Comparison of ENCODE assay signal across 29 mouse cellular contexts in the genomic region with DNA sequence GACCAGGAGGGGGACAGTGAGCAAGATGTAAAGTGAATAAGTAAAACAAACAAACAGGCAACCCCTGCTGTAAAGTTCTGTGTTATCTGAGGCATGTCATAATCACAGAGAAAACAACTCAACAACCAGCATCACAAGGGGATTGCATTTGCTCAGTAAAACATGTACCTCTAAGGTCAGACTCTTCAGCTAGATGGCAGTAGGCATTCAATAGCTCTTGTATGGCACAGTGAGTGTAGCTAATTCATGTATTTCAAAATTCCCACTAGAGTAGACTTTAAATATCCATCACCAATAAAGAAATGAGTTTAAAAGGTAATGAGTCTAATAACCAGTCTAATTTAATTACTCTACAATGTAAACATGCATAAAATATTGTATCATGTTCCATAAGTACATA.
DNase-seq lines count a peak whose midpoint lies in the region; ATAC-seq and TF ChIP-seq lines count a peak whose summit lies in the region.
"Had no signal": no experiment of that assay in that cellular context is flagged by ENCODE, and none has a peak within 500 bp of the region (broad histone marks: within the 10 kb centered on the region; RNA-seq: fewer than 3 reads in every experiment).

No protein-coding gene starts in this region.

- TF ChIP-seq CTCF in heart, adult 2 months (IDR thresholded peaks at IDR 0.05) = peak; percentile 35
- TF ChIP-seq CTCF in lung, embryonic 14.5 days (IDR thresholded peaks at IDR 0.05; ENCODE audit: low read depth) = 0 out of 2 replicates have a peak, but pooled peaks have one; percentile 20
- TF ChIP-seq CTCF in CH12.LX (conservative IDR thresholded peaks at IDR 0.05 in 1 of 2, IDR thresholded peaks at IDR 0.05 in 1 of 2; ENCODE audit: low read depth in 2 of 2, low read length in 2 of 2) = no peak
- TF ChIP-seq CTCF in stomach, postnatal 0 days (IDR thresholded peaks at IDR 0.05; ENCODE audit: low read depth) = peak; percentile 51

- H3K4me2 ChIP-seq in lung, embryonic 14.5 days = no peak overlapping the region
- no peak overlapping the region for H3K4me2 ChIP-seq in CH12.LX (ENCODE audit: insufficient read depth, low read depth, poor library complexity, severe bottlenecking)
- no peak overlapping the region for H3K4me2 ChIP-seq in stomach, postnatal 0 days (replicated peaks; ENCODE audit: low read depth)
- H3K4me2 ChIP-seq: embryonic facial prominence, embryonic 12.5 days; heart, embryonic 11.5 days; hindbrain, embryonic 14.5 days; kidney, embryonic 15.5 days; liver, embryonic 12.5 days; midbrain, embryonic 11.5 days; neural tube, embryonic 15.5 days had no signal

- H3K79me2 ChIP-seq in heart, adult 2 months (replicated peaks; ENCODE audit: control insufficient read depth, insufficient read depth, low read length) = no peaks in the 10 kb centered on the region
- H3K79me2 ChIP-seq in CH12.LX (replicated peaks; ENCODE audit: control insufficient read depth, extremely low read depth, insufficient read depth, poor library complexity, severe bottlenecking) = no peaks in the 10 kb centered on the region

- dilution Hi-C loops in CH12.LX (cut with MboI; ENCODE audit: extremely low pct_ligation_motif_present, extremely low pct_unique_long_range_greater_than_20kb, low sequenced_read_pairs) = no loop called here

- no peak overlapping the region for H3K9ac ChIP-seq in heart, adult 2 months (ENCODE audit: low read depth, low read length)
- no peak overlapping the region for H3K9ac ChIP-seq in lung, embryonic 14.5 days
- no peak overlapping the region for H3K9ac ChIP-seq in CH12.LX (ENCODE audit: insufficient read depth, low read depth)
- no peak overlapping the region for H3K9ac ChIP-seq in stomach, postnatal 0 days (ENCODE audit: low read length)
- H3K9ac ChIP-seq: embryonic facial prominence, embryonic 12.5 days; hindbrain, embryonic 14.5 days; kidney, embryonic 15.5 days; liver, embryonic 12.5 days; liver, postnatal 0 days; neural tube, embryonic 15.5 days had no signal

- H3K4me3 ChIP-seq in heart, adult 2 months = no peak overlapping the region
- no peak overlapping the region for H3K4me3 ChIP-seq in lung, embryonic 14.5 days (ENCODE audit: low read depth, low read length)
- H3K4me3 ChIP-seq in CH12.LX (replicated peaks in 1 of 3; ENCODE audit: low read depth in 2 of 3, low read length in 2 of 3, poor library complexity in 1 of 3) = no peak overlapping the region
- no peak overlapping the region for H3K4me3 ChIP-seq in stomach, postnatal 0 days (ENCODE audit: low read depth, low read length)
- H3K4me3 ChIP-seq: embryonic facial prominence, embryonic 12.5 days; forebrain, embryonic 10.5 days; kidney, embryonic 15.5 days; liver, embryonic 12.5 days; neural tube, embryonic 15.5 days had no signal

- in situ Hi-C loops in CH12.LX (cut with MboI; ENCODE audit: low pct_ligation_motif_present, low pct_unique_long_range_greater_than_20kb, low sequenced_read_pairs) = no loop called here

- H3K4me1 ChIP-seq in heart, adult 2 months (ENCODE audit: control insufficient read depth, insufficient read depth, low read length) = no peaks in the 10 kb centered on the region
- no peaks in the 10 kb centered on the region for H3K4me1 ChIP-seq in lung, embryonic 14.5 days (ENCODE audit: insufficient read depth)
- H3K4me1 ChIP-seq in CH12.LX (ENCODE audit: control insufficient read depth in 1 of 2, insufficient read depth in 2 of 2) = peaks cover 0 to under 1% of the 10 kb centered on the region in 2 experiments; a peak in 1 of 4 replicates
- no peaks in the 10 kb centered on the region for H3K4me1 ChIP-seq in stomach, postnatal 0 days (replicated peaks; ENCODE audit: control insufficient read depth, insufficient read depth)
- H3K4me1 ChIP-seq: embryonic facial prominence, embryonic 12.5 days; forebrain, embryonic 10.5 days; kidney, embryonic 15.5 days; liver, embryonic 12.5 days; neural tube, embryonic 15.5 days had no signal

- TF ChIP-seq POLR2A in heart, adult 2 months (IDR thresholded peaks at IDR 0.05; ENCODE audit: insufficient read depth, low read depth, low read length) = no peak
- no peak for TF ChIP-seq POLR2A in CH12.LX (IDR thresholded peaks at IDR 0.05; ENCODE audit: low read depth, low read length)

- H3K9me3 ChIP-seq in lung, embryonic 14.5 days (ENCODE audit: low read depth, low read length) = no peaks in the 10 kb centered on the region
- H3K9me3 ChIP-seq in CH12.LX (replicated peaks; ENCODE audit: low read length) = no peaks in the 10 kb centered on the region
- no peaks in the 10 kb centered on the region for H3K9me3 ChIP-seq in stomach, postnatal 0 days (ENCODE audit: control insufficient read depth, low read length)
- H3K9me3 ChIP-seq: embryonic facial prominence, embryonic 12.5 days; forebrain, embryonic 10.5 days; kidney, embryonic 15.5 days; liver, embryonic 12.5 days; neural tube, embryonic 15.5 days had no signal

- no peak for DNase-seq in heart, adult 2 months
- DNase-seq in heart, adult 11 months = no peak
- DNase-seq in lung, embryonic 14.5 days = peak; percentile 13
- DNase-seq in lung, adult 18-20 months = no peak
- DNase-seq in CH12.LX (ENCODE audit: extremely low read depth) = no peak
- no peak for DNase-seq in stomach, postnatal 0 days (ENCODE audit: low spot score)
- no peak for DNase-seq in right cerebral cortex, adult 2 months (ENCODE audit: low spot score in 2 of 2)
- DNase-seq: adrenal gland, postnatal 25 days; cerebellum, adult 8-10 months; cerebellum, postnatal 25 days; heart, postnatal 4 days; kidney, adult 11 months; kidney, postnatal 36 days; left cerebral cortex, postnatal 4 days; liver, postnatal 0 days; right cerebral cortex, postnatal 4 days; thymus, adult 2 months; thymus, postnatal 36 days had no signal

- intact Hi-C loops in heart, adult 2 months (cut with DNase I) = no loop called here

- no peak overlapping the region for H3K27ac ChIP-seq in heart, adult 2 months
- no peak overlapping the region for H3K27ac ChIP-seq in lung, embryonic 14.5 days (ENCODE audit: low read depth)
- no peak overlapping the region for H3K27ac ChIP-seq in CH12.LX (ENCODE audit: insufficient read depth, low read depth)
- no peak overlapping the region for H3K27ac ChIP-seq in stomach, postnatal 0 days (replicated peaks)
- H3K27ac ChIP-seq: embryonic facial prominence, embryonic 12.5 days; forebrain, embryonic 10.5 days; hindbrain, embryonic 14.5 days; kidney, embryonic 15.5 days; liver, embryonic 12.5 days; neural tube, embryonic 15.5 days had no signal

- no peaks in the 10 kb centered on the region for H3K36me3 ChIP-seq in heart, adult 2 months (ENCODE audit: control insufficient read depth, insufficient read depth, low read length)
- no peaks in the 10 kb centered on the region for H3K36me3 ChIP-seq in lung, embryonic 14.5 days (ENCODE audit: insufficient read depth)
- H3K36me3 ChIP-seq in CH12.LX (replicated peaks in 1 of 2; ENCODE audit: control insufficient read depth in 1 of 2, insufficient read depth in 1 of 2, low read length in 1 of 2) = no peaks in the 10 kb centered on the region
- no peaks in the 10 kb centered on the region for H3K36me3 ChIP-seq in stomach, postnatal 0 days (ENCODE audit: control insufficient read depth, insufficient read depth, low read length)
- H3K36me3 ChIP-seq: embryonic facial prominence, embryonic 12.5 days; forebrain, embryonic 10.5 days; kidney, embryonic 15.5 days; liver, embryonic 12.5 days; neural tube, embryonic 15.5 days had no signal

- no peak for ATAC-seq in lung, embryonic 14.5 days (ENCODE audit: insufficient read depth)
- no peak for ATAC-seq in stomach, postnatal 0 days (ENCODE audit: low FRiP score, low TSS enrichment)
- ATAC-seq: CD4-positive, CD25-positive, alpha-beta regulatory T cell, adult 4 months; forebrain, embryonic 16.5 days; inflammation-experienced regulatory T-cells, adult 6 months; liver, embryonic 12.5 days; liver, postnatal 0 days had no signal

- no peak for TF ChIP-seq EP300 in heart, adult 2 months (IDR thresholded peaks at IDR 0.05; ENCODE audit: insufficient read depth, low read depth, low read length)
- no peak for TF ChIP-seq EP300 in CH12.LX (IDR thresholded peaks at IDR 0.05; ENCODE audit: low read length)
- TF ChIP-seq EP300 in stomach, postnatal 0 days (optimal IDR thresholded peaks at IDR 0.05) = no peak

- no peaks in the 10 kb centered on the region for H3K27me3 ChIP-seq in heart, adult 2 months (ENCODE audit: control insufficient read depth, insufficient read depth, low read length)
- H3K27me3 ChIP-seq in lung, embryonic 14.5 days (ENCODE audit: insufficient read depth, low read length) = no peaks in the 10 kb centered on the region
- H3K27me3 ChIP-seq in CH12.LX (replicated peaks) = no peaks in the 10 kb centered on the region
- no peaks in the 10 kb centered on the region for H3K27me3 ChIP-seq in stomach, postnatal 0 days (ENCODE audit: control insufficient read depth, insufficient read depth, low read length)
- H3K27me3 ChIP-seq: embryonic facial prominence, embryonic 12.5 days; kidney, embryonic 15.5 days; liver, embryonic 12.5 days; neural tube, embryonic 15.5 days had no signal

- peak; percentile 28 for TF ChIP-seq RAD21 in CH12.LX (IDR thresholded peaks at IDR 0.05; ENCODE audit: low read depth, low read length)

TF ChIP-seq in CH12.LX, 34 proteins besides CTCF, POLR2A, EP300 and RAD21 (continues in another document):
- TF ChIP-seq NELFE (IDR thresholded peaks at IDR 0.05; ENCODE audit: low read depth, low read length) (no peak), POLR2AphosphoS2 (IDR thresholded peaks at IDR 0.05; ENCODE audit: low read depth, low read length) (no peak), MAFK (IDR thresholded peaks at IDR 0.05; ENCODE audit: insufficient replicate concordance, low read length) (no peak), CHD1 (IDR thresholded peaks at IDR 0.05; ENCODE audit: low read depth, low read length) (no peak), MAX (IDR thresholded peaks at IDR 0.05; ENCODE audit: low read length) (no peak), UBTF (IDR thresholded peaks at IDR 0.05; ENCODE audit: low read depth, low read length) (no peak), CHD2 (IDR thresholded peaks at IDR 0.05; ENCODE audit: low read length) (no peak), PAX5 (IDR thresholded peaks at IDR 0.05; ENCODE audit: low read length) (no peak), SMC3 (IDR thresholded peaks at IDR 0.05; ENCODE audit: low read depth, low read length) (no peak), IRF4 (IDR thresholded peaks at IDR 0.05; ENCODE audit: low read depth, low read length) (no peak), KAT2A (IDR thresholded peaks at IDR 0.05; ENCODE audit: insufficient replicate concordance, low read length) (no peak), ZC3H11A (IDR thresholded peaks at IDR 0.05; ENCODE audit: low read depth, low read length) (no peak), RCOR1 (conservative IDR thresholded peaks at IDR 0.05; ENCODE audit: low read depth, low read length) (no peak), USF1 (IDR thresholded peaks at IDR 0.05; ENCODE audit: low read depth, low read length) (no peak), TCF12 (IDR thresholded peaks at IDR 0.05; ENCODE audit: low read depth, low read length) (no peak), ZKSCAN1 (IDR thresholded peaks at IDR 0.05; ENCODE audit: borderline replicate concordance, low read depth, low read length) (no peak), GABPA (IDR thresholded peaks at IDR 0.05; ENCODE audit: insufficient replicate concordance, low read depth, low read length) (no peak), MYC (IDR thresholded peaks at IDR 0.05; ENCODE audit: low read depth, low read length) (no peak)

Comparison
In these comparisons a context has a peak if more than half of its experiments do, and no peak if none do; other contexts are left out.
1. CTCF ChIP-seq: peak in heart, adult 2 months (single experiment), lung, embryonic 14.5 days (single experiment) and stomach, postnatal 0 days (single experiment); none in CH12.LX (0 of 2).